Mouse (Mus musculus) adrenal gland, adult 2 months (tissue): ENCODE results near the gene Snx13. TPM values are rescaled to one million over a fixed set of nuclear protein-coding genes. Genes with fewer than 3 reads are reported as not detected.
A peak's percentile ranks its signal among the peaks of the same experiment; 100 is the strongest.

Experiments used
- DNase-seq: peaks from one replicate; pipeline ENCODE4 v3.0.0; 2021
- microRNA-seq, 2 experiments: library from miRNA; unstranded; fragments of <30 nt; microRNA quantifications; one replicate each; pipeline ENCODE4 v1.2.0; 2021
- polyA plus RNA-seq: library from polyadenylated mRNA; depleted of rRNA; stranded (reverse); fragments of >200 nt; gene quantifications from 2 replicates; pipeline ENCODE4 v1.2.3, GENCODE M21; 2012; rRNA removed
- total RNA-seq, 2 experiments: library from RNA; stranded (reverse); gene quantifications; 2 replicates each; pipeline ENCODE4 v1.2.3; 2021

Snx13 gene
- total and polyA plus RNA-seq, 3 experiments = 5.9 to 37.4 (median 37.3) TPM

- DNase-seq = peak; percentile 74
Observed at GRCm38 (mm10) chr12:35191698-35192425, 144.9 kb downstream of the Snx13 start.

- DNase-seq = no peak
Observed at GRCm38 (mm10) chr12:35192426-35192769, 145.4 kb downstream of the Snx13 start.

Small RNAs within 50 kb of the gene (microRNA-seq; reads per million reads assigned to microRNA genes)
- gene Mir680-3 = 0 reads per million in 2 experiments

Other genes with a start within 250 kb of the Snx13 start
- 1 to 10 TPM in 1 of 2 experiments, under 1 TPM in 1; 0.95 to 1.6 TPM for gene Hdac9, start 130.1 kb upstream of the Snx13 start, total RNA-seq
- 0.15 and 0.31 TPM in 2 replicates for gene Hdac9, start 130.1 kb upstream of the Snx13 start, polyA plus RNA-seq
- gene Prps1l1, start 62.4 kb upstream of the Snx13 start, total RNA-seq = not detected
- gene Prps1l1, start 62.4 kb upstream of the Snx13 start, polyA plus RNA-seq = not detected in 2 replicates